Mouse (Mus musculus): ENCODE data around the gene Ager. TPM values are rescaled to one million over a fixed set of nuclear protein-coding genes. Genes with fewer than 3 reads are reported as not detected.

The Ager gene
- polyA plus RNA-seq, 2 experiments from 2014 or later = 4.0 to 4.5 TPM

- peak; percentile 23 for ATAC-seq
Measured at GRCm38 (mm10) chr17:34605609-34606008, 7.9 kb downstream of the Ager start.

DNA sequence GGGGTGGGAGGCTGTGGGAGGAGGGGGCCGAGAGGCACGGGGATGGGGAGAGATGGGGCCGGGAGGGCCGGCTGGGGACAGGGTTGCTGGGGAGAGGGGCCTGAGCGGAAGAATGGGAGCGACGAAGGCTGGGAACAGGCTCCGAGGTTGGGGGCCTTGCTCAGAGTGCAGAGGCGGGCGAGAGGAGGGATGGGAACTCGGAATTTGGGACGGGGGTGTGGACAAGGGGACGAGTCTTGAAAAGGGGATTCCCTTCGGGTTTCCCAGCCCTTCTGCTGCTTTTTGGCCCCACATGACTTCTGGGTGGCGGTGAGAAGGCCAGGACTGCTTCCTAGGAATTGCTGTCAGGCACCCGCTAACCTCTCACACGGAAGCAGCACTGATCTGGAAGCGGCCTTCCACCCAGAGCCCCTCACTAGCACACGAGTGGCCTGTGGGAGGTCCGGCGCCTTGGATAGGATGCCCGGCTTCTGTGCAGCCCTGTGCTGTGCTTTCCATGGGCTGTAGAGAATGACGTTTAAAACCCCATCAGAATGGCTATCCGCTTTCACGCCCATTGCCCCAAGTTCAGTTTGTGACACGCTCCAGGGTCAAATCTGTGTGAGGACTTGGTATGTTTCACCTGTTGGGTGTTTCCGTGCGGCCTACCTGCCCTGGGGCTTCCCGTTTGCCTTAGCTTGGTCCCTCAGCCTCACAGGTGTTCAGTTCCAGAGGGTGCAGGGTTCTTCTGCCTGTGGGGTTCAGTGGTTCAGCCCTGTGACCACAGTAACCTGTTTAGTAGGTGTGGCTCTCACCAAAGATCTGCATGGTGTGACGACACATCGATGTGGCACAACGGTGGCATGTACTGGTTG is 8.8 kb downstream of the Ager start:
- no peak for ATAC-seq

DNA sequence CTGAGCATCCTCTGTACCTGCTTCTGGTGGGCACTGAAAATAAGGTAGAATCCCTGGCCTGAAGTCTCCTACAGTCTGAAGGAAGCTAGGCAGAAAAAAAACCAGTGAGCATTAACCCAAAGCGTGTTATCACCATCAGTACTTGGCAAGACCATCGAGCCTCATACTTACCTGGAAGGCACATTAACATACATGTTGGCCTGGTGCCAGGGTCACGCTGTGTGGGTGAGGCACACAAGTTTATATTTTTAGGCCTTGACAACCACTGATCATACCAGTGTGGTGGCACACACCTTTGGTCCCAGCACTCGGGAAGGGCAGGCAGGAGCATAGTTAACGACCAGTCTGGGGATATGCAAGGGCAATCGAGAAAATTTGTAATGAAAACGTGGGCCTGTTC is 10.3 kb downstream of the Ager start:
- ATAC-seq = no peak

GRCm38 (mm10) chr17:34611050-34611449 is 13.4 kb downstream of the Ager start:
- no peak for ATAC-seq

- no peak for ATAC-seq
Measured at GRCm38 (mm10) chr17:34613054-34613645, 15.5 kb downstream of the Ager start.

DNA sequence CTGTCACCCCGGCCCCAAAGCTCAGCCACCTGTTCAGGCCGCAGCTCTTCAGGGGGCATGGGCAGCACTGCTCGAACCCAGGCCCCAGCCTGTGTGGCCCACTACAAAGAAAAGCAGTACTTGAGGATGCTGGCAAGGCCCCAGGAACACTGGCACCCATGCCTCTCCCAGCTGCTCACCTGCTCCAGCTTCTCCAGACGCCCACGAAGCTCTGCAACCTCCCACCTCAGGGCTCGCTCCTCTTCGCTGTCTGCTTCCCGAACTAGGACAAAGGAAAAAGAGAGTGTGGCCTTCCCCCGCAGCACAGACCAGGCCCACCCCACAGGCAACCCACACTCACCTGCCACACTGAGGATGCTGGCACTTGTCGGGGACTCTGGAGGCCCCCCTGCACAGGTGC is 16.2 kb downstream of the Ager start:
- ATAC-seq = no peak

- ATAC-seq = no peak
Measured at GRCm38 (mm10) chr17:34615871-34616270, 18.2 kb downstream of the Ager start, which contains the start of gene Egfl8. Egfl8 (minus strand) TSS chr17:34615971.

DNA sequence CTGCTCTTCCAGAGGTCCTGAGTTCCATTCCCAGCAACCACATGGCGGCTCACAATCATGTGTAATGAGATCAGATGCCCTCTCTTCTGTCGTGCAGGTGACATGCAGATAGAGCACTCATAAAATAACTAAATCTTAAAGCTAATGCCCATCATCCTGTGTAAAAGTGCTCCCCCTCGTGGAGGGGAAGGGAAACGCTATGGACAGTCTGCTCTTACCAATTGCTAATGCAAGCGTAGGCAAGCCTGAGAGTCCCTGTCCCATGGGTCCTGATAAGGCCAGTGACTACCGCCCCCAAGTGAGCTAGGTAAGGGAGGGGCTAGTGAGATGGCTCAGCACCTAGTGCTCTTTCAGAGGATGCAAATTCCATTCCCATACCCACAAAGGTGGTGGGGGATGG is 21.3 kb downstream of the Ager start:
- ATAC-seq = peak; percentile 84

DNA sequence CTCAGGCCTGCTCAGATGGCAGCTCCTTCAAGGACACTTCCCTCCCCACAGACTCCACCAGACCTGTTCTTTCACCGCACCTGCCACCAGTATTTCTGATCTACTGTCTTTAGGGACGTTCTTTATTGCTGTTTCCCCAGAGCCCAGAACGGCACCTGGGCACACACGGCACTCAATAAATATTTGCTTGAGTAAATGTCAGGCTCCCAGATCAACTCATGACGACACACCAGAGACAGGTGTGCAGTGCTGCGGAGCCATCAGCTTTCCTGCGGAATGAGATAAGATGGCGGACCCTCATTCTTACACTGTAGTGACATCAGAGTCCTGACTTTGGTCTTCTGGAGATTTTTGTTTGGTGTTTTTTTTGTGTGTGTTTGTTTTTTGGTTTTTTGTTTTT is 23.3 kb downstream of the Ager start:
- ATAC-seq = no peak

DNA sequence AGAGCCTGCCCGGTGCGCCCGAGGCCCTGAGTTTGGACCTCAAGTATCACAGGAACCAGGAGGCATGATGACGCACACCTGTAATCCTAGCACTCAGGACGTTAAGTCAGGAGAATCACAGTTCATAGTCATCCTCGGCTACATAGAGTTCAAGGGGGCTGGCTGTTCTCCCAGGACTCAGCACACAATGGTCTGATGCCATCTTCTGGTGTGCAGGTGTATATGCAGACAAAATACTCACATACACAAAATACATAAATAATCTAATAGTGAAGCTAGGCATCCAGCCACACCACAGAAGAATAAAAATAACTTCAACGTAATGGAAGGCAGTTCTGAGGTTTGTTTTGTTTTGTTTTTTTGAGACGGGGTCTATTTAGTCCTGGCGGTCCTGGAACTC is 25.5 kb downstream of the Ager start:
- ATAC-seq = no peak

GRCm38 (mm10) chr17:34624981-34625380 is 27.3 kb downstream of the Ager start:
- no peak for ATAC-seq

- no peak for ATAC-seq
Measured at GRCm38 (mm10) chr17:34626062-34626772, 28.6 kb downstream of the Ager start.

- peak; percentile 19 for ATAC-seq
Measured at GRCm38 (mm10) chr17:34626773-34627092, 29.1 kb downstream of the Ager start.

- peak; percentile 62 for ATAC-seq
Measured at GRCm38 (mm10) chr17:34627093-34627942, 29.7 kb downstream of the Ager start.

DNA sequence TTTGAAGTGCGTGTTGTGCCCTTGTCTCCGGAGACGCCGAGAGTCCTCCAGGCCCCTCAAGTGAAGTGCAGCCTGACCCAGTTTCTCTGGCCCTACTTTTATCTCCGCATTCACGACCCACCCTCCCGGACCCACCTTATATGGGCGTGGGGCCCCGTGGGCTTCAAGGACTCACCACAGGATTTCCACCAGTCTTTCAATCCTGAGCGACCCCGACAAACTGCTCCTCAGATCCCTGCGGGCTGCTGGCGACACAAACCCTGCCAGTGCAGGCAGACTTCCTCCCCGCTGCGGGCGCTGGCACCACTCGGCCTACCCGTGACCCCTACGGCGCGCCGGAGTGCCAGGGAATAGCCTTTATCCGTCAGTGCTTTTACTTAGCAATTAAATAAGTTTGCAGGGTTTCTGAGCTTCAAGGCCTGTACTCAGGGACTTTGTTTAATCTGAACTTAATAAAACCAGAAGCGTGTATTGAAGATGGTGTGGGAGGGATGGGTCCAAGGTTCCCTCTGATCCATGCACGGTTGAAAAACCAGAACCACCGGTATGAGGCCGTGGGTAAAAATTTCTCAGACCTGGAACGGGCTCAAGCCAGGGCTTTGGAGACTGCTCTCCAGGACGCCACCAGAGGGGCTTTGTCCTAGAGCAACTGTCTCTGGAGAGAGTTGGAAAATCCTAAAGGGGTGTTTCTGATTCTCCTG is 30.4 kb downstream of the Ager start, which contains the start of gene Ppt2:
Gene Ppt2, minus strand, starts transcription at position 568 of the 701 bp plus-strand sequence.
- ATAC-seq = no peak

DNA sequence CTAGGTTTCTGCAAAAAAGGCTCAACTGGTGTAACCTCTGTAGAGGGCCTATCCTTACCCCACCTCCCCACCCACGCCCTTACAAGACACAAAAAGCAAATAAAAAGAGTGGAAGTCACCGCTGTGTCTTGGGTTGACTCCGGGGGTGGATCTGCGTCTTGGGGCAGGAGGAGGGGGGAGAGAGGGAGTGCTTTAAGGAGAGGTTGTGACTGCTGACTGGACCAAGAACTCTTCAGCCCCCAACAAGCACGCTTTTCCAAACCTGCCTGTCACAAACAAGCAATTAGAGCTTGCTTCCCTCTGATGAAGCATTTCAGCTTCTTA is 30.9 kb downstream of the Ager start:
- ATAC-seq = no peak

GRCm38 (mm10) chr17:34629221-34629751 is 31.6 kb downstream of the Ager start, which contains the start of gene Prrt1:
Prrt1 (plus strand) TSS chr17:34629533.
- no peak for ATAC-seq

DNA sequence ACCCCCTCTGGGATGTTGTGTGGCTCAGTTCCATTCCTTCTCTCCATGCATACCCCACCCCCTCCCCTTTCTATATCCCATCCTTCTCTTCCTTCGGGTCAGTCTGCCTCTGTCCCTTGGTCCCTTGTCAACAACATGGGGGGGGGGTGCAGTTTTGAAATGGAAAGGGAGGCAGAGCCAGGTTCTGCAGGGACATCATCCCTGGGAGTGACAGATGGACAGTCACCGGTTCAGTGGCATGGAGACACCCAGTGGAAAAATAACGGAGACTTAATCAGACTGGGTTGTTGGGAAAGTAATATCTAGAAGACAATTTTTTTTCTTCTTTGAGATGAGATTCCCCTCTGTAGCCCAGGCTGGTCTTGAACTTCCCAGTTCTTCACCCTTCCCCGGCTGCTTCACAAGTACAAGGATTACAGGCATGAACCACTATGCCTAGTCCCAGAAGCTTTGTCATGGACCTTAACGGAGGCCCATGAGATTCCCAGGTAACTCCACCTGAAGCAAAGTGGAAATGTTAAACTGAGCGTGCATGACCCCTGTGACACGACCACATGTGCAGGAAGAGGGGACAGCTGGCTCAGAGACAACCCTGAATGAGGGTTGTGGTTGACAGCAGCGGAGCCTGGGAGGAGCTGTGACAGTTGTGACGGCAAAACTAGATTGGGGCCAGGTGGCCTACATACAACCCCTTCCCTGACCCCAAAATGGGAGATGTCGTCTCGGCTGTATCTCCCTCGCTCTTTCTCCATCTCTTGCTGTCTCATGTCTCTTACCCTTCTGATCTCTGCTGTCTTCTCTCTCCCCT is 32.3 kb downstream of the Ager start:
- ATAC-seq = peak; percentile 48

DNA sequence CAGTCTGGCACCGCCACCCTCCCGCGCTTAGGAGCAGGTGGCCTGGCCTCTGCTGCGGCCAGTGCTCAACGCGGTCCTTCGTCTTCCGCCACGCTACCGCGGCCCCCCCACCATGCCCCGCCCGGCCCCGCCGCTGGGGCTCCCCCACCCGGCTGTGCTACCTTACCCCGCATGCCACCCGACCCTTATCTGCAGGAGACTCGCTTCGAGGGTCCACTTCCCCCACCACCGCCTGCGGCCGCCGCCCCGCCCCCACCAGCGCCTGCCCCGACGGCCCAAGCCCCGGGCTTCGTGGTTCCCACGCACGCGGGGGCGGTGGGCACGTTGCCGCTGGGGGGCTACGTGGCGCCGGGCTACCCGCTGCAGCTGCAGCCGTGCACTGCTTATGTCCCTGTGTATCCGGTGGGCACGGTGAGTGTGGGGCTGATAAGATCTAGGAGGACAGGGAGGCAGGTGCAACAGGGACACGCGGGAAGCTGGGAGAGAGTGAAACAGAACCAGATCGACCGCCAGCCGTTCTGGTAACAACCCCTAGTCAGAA is 33.2 kb downstream of the Ager start:
- ATAC-seq = no peak

DNA sequence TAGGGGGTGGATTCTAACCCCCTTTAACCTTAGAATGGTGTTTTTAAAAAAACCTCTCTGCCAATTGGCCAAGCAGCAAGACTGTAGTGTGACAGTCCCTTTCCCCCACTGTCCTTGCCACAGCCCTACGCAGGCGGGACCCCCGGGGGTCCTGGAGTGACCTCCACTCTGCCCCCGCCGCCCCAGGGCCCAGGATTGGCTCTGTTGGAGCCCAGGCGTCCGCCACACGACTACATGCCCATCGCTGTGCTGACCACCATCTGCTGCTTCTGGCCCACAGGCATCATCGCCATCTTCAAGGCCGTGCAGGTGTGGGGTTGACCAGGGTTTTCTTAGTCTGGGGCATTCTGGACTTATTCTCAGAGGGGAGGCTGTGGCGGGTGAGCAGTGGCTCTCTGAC is 34.0 kb downstream of the Ager start:
- ATAC-seq = no peak

DNA sequence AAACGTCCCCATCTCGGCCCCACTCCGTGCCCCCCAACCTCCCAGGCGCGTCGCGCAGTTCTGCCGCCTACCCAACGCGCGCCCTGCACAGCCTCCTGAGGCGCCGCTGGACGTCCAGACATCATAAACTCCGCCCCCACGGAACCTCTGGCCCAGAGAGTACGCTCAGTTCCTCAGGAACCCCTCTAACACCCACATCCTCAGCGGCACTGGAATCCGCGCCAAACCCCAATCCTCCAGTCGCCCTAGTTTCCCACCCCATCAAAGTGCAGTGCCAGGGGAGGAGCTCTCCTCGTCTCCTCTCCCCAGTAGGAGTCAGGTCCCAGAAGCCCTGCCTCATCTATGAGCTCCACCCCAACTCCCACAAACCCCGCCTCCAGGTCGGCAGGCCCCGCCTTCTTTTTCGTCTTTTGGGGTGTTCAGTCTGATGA is 34.6 kb downstream of the Ager start:
- peak; percentile 56 for ATAC-seq

Measured in CD4-positive, CD25-positive, alpha-beta regulatory T cell, adult 4 months (primary cell).